Comparison of ENCODE assay signal across 15 mouse cellular contexts in genomic region chr16:11297700-11298099, GRCm38 (mm10). TPM values are rescaled to one million over a fixed set of nuclear protein-coding genes. Genes with fewer than 3 reads are reported as not detected.
DNase-seq lines count a peak whose midpoint lies in the region; ATAC-seq and TF ChIP-seq lines count a peak whose summit lies in the region.
"Not testable (repeated sequence)": the region's sequence is repeated elsewhere in the genome, so short reads cannot be mapped to it uniquely, and the experiment has no call there.
"Had no signal": no experiment of that assay in that cellular context is flagged by ENCODE, and none has a peak within 500 bp of the region (broad histone marks: within the 10 kb centered on the region; RNA-seq: fewer than 3 reads in every experiment).

No protein-coding gene starts in this region.

- not testable (repeated sequence) for H3K9ac ChIP-seq in CH12.LX (ENCODE audit: insufficient read depth, low read depth)

- ATAC-seq in megakaryocyte progenitor cell, adult 5-6 weeks (replicated peaks; ENCODE audit: poor library complexity), result peak; percentile 85

- H3K4me2 ChIP-seq in CH12.LX (ENCODE audit: insufficient read depth, low read depth, poor library complexity, severe bottlenecking), result not testable (repeated sequence)

- dilution Hi-C loops in CH12.LX (cut with MboI; ENCODE audit: extremely low pct_ligation_motif_present, extremely low pct_unique_long_range_greater_than_20kb, low sequenced_read_pairs), result not testable (repeated sequence)

- not testable (repeated sequence) for TF ChIP-seq EP300 in CH12.LX (IDR thresholded peaks at IDR 0.05; ENCODE audit: low read length)

- TF ChIP-seq POLR2A in CH12.LX (IDR thresholded peaks at IDR 0.05; ENCODE audit: low read depth, low read length); kidney, adult 2 months (IDR thresholded peaks at IDR 0.05; ENCODE audit: low read depth, low read length); thymus, adult 2 months (IDR thresholded peaks at IDR 0.05; ENCODE audit: control insufficient read depth, extremely low read depth, insufficient read depth, low read length, poor library complexity): not testable (repeated sequence)

- intact Hi-C loops in gastrocnemius, adult 2 months (cut with DNase I), result not testable (repeated sequence)

- peaks cover 0 to 20% of the 10 kb centered on the region in 2 experiments; a peak in 2 of 4 replicates for H3K4me1 ChIP-seq in CH12.LX (ENCODE audit: control insufficient read depth in 1 of 2, insufficient read depth in 2 of 2)
- H3K4me1 ChIP-seq in kidney, adult 2 months (ENCODE audit: control insufficient read depth, insufficient read depth, low read length); thymus, adult 2 months (replicated peaks; ENCODE audit: control insufficient read depth, insufficient read depth, low read length): not testable (repeated sequence)

- 78% methylated on average over 1 of the region's 1 CpGs for WGBS in kidney, adult 2 months
- 33% methylated on average over 1 of the region's 1 CpGs for WGBS in thymus, adult 2 months

- H3K27ac ChIP-seq in CH12.LX (ENCODE audit: insufficient read depth, low read depth); gastrocnemius, adult 2 months; kidney, adult 2 months (ENCODE audit: insufficient read depth, low read depth, low read length); thymus, adult 2 months (ENCODE audit: control insufficient read depth, insufficient read depth, low read length): not testable (repeated sequence)

- H3K27me3 ChIP-seq in CH12.LX (replicated peaks); kidney, adult 2 months (replicated peaks; ENCODE audit: control insufficient read depth, insufficient read depth, low read length); thymus, adult 2 months (ENCODE audit: control insufficient read depth, insufficient read depth, low read length): not testable (repeated sequence)

- peak; percentile 73 for DNase-seq in CH12.LX (ENCODE audit: extremely low read depth)
- DNase-seq in ZHBTc4 (ENCODE audit: low read depth, low spot score), result peak; percentile 74
- peak; percentile 30 for DNase-seq in c-Kit-positive CD71-negative TER-119-negative erythroid progenitor cells, embryonic 14.5 days (ENCODE audit: low read depth)
- DNase-seq in gastrocnemius, adult 2 months, result not testable (repeated sequence)
- DNase-seq in kidney, adult 2 months, result peak; percentile 61
- DNase-seq in liver, result peak; percentile 31
- peak; percentile 19 for DNase-seq in thymus, adult 2 months

- not testable (repeated sequence) for H3K4me3 ChIP-seq in CH12.LX (replicated peaks in 1 of 3; ENCODE audit: low read depth in 2 of 3, low read length in 2 of 3, poor library complexity in 1 of 3); gastrocnemius, adult 2 months; kidney, adult 2 months (ENCODE audit: insufficient read depth, low read depth, low read length); thymus, adult 2 months (ENCODE audit: control insufficient read depth, insufficient read depth, low read length)

- peak in 1 of 2 experiments; percentile 93; a peak in 3 of 4 replicates for TF ChIP-seq CTCF in CH12.LX (conservative IDR thresholded peaks at IDR 0.05 in 1 of 2, IDR thresholded peaks at IDR 0.05 in 1 of 2; ENCODE audit: low read depth in 2 of 2, low read length in 2 of 2)
- peak; percentile 49 for TF ChIP-seq CTCF in gastrocnemius, adult 2 months (IDR thresholded peaks at IDR 0.05)
- TF ChIP-seq CTCF in kidney, adult 2 months (conservative IDR thresholded peaks at IDR 0.05; ENCODE audit: insufficient read depth, insufficient read length, low read depth, low read length), result peak; percentile 75
- TF ChIP-seq CTCF in thymus, adult 2 months (IDR thresholded peaks at IDR 0.05; ENCODE audit: borderline replicate concordance, control insufficient read depth, extremely low read depth, insufficient read depth, low read length, poor library complexity), result not testable (repeated sequence)

- in situ Hi-C loops in CH12.LX (cut with MboI; ENCODE audit: low pct_ligation_motif_present, low pct_unique_long_range_greater_than_20kb, low sequenced_read_pairs), result loop anchor here (5.0 kb wide), 1 partner anchor 260 kb away; no protein-coding TSS in a partner anchor

- peak; percentile 92 for TF ChIP-seq RAD21 in CH12.LX (IDR thresholded peaks at IDR 0.05; ENCODE audit: low read depth, low read length)

- H3K79me2 ChIP-seq in CH12.LX (replicated peaks; ENCODE audit: control insufficient read depth, extremely low read depth, insufficient read depth, poor library complexity, severe bottlenecking), result not testable (repeated sequence)

- H3K36me3 ChIP-seq in CH12.LX (replicated peaks in 1 of 2; ENCODE audit: control insufficient read depth in 1 of 2, insufficient read depth in 1 of 2, low read length in 1 of 2); kidney, adult 2 months (ENCODE audit: control insufficient read depth, insufficient read depth, low read length); thymus, adult 2 months (ENCODE audit: control insufficient read depth, insufficient read depth, low read length): not testable (repeated sequence)

- not testable (repeated sequence) for H3K9me3 ChIP-seq in CH12.LX (replicated peaks; ENCODE audit: low read length)

TF ChIP-seq in CH12.LX, 34 proteins besides CTCF, POLR2A, EP300 and RAD21:
- TF ChIP-seq SIN3A (IDR thresholded peaks at IDR 0.05; ENCODE audit: low read length) (peak; percentile 55; the same call in 1 of the 2 replicates), IRF4 (IDR thresholded peaks at IDR 0.05; ENCODE audit: low read depth, low read length) (peak; percentile 38; the same call in 1 of the 2 replicates), SMC3 (IDR thresholded peaks at IDR 0.05; ENCODE audit: low read depth, low read length) (peak; percentile 87), ZC3H11A (IDR thresholded peaks at IDR 0.05; ENCODE audit: low read depth, low read length) (peak; percentile 68), NELFE (IDR thresholded peaks at IDR 0.05; ENCODE audit: low read depth, low read length) (peak; percentile 49; the same call in 1 of the 2 replicates), MYC (IDR thresholded peaks at IDR 0.05; ENCODE audit: low read depth, low read length) (0 out of 2 replicates have a peak, but pooled peaks have one; percentile 42)
TF ChIP-seq in CH12.LX: peak in this region for 6; not testable (repeated sequence) for 28.

RNA-seq across cellular contexts. Expression of gene Tnfrsf17, which starts 15.9 kb away (rescaled TPM):
- total RNA-seq in CH12.LX (2012; rRNA removed) (0.17 and 0.29 TPM in 2 replicates), CH12.LX (2014; rRNA removed) (0.32 and 0.42 TPM in 2 replicates)
- not detected in 2 replicates for polyA plus RNA-seq in CH12.LX (2012; ENCODE audit: insufficient read length, low read depth)
- total RNA-seq in gastrocnemius, adult 2 months (2021), result not detected
- 0.16 and 0.27 TPM in 2 replicates for polyA plus RNA-seq in kidney, adult 2 months (2012; rRNA removed)
- total RNA-seq in megakaryocyte progenitor cell, adult 5-6 weeks (2015), result not detected in 2 replicates
- total RNA-seq in megakaryocyte progenitor cell, adult 5-6 weeks (2017), result not detected in 2 replicates
- polyA plus RNA-seq in thymus, adult 2 months (2012; rRNA removed), result 1.2 and 2.7 TPM in 2 replicates
- total RNA-seq: heart, postnatal 25 days; layer of hippocampus, postnatal 25 days had no signal
- polyA plus RNA-seq: erythroblast, embryonic 14.5 days; intestine, embryonic 15.5 days; limb, embryonic 11.5 days; midbrain, embryonic 16.5 days; stomach, embryonic 15.5 days had no signal

RNA-seq across cellular contexts. Expression of gene Snx29, which starts 25.0 kb away (rescaled TPM):
- 1.3 and 3.1 TPM in 2 replicates for total RNA-seq in CH12.LX (2012; rRNA removed)
- 0.84 and 1.2 TPM in 2 replicates for total RNA-seq in CH12.LX (2014; rRNA removed)
- 3.2 TPM in 2 replicates for polyA plus RNA-seq in CH12.LX (2012; ENCODE audit: insufficient read length, low read depth)
- 10 to 100 TPM in 1 of 2 experiments, 1 to 10 TPM in 1; 9.6 to 11.6 TPM for total RNA-seq in gastrocnemius, adult 2 months (2021)
- 64.8 and 75.4 TPM in 2 replicates for polyA plus RNA-seq in kidney, adult 2 months (2012; rRNA removed)
- total RNA-seq in megakaryocyte progenitor cell, adult 5-6 weeks (2015), result 6.6 and 8.6 TPM in 2 replicates
- 5.3 and 8.0 TPM in 2 replicates for total RNA-seq in megakaryocyte progenitor cell, adult 5-6 weeks (2017)
- polyA plus RNA-seq in thymus, adult 2 months (2012; rRNA removed), result 15.0 and 16.9 TPM in 2 replicates

RNA-seq across cellular contexts. Expression of gene Gspt1, which starts 43.6 kb away (rescaled TPM):
- total RNA-seq in CH12.LX (2012; rRNA removed), result 111 and 132 TPM in 2 replicates
- 147 and 151 TPM in 2 replicates for total RNA-seq in CH12.LX (2014; rRNA removed)
- 502 and 886 TPM in 2 replicates for polyA plus RNA-seq in CH12.LX (2012; ENCODE audit: insufficient read length, low read depth)
- total RNA-seq in gastrocnemius, adult 2 months (2021), result 10 to 100 TPM; 59.2 to 62.2 TPM
- polyA plus RNA-seq in kidney, adult 2 months (2012; rRNA removed), result 17.4 and 19.1 TPM in 2 replicates
- total RNA-seq in megakaryocyte progenitor cell, adult 5-6 weeks (2015), result 652 and 687 TPM in 2 replicates
- 154 and 166 TPM in 2 replicates for total RNA-seq in megakaryocyte progenitor cell, adult 5-6 weeks (2017)
- 47.5 and 78.7 TPM in 2 replicates for polyA plus RNA-seq in thymus, adult 2 months (2012; rRNA removed)
